Mouse (Mus musculus) MEL (cell line): ENCODE data around the gene Arl8a. TPM values are rescaled to one million over a fixed set of nuclear protein-coding genes. Genes with fewer than 3 reads are reported as not detected.
A peak's percentile ranks its signal among the peaks of the same experiment; 100 is the strongest.

ENCODE experiments used
- DNase-seq: peaks from one replicate; pipeline ENCODE4 v3.0.0; 2011; ENCODE audit warnings: low read depth, low spot score
- H3K27ac ChIP-seq: 2 replicates; pipeline ENCODE4 v1.5.1; 2012; ENCODE audit warnings: low read depth, mild to moderate bottlenecking, control low read depth, low read length, moderate library complexity; ENCODE audit not compliant: control insufficient read depth
- H3K27me3 ChIP-seq, 2 experiments: fragments of 150-350 bp in 1 of 2; sonication (generic) in 1 of 2; 2 replicates each; pipeline ENCODE4 v1.6.1; 2012; ENCODE audit warnings: low read length in 2 of 2, mild to moderate bottlenecking in 2 of 2, improper control_type of control experiment in 1 of 2, moderate library complexity in 1 of 2; ENCODE audit not compliant: insufficient read depth in 2 of 2, control insufficient read depth in 1 of 2
- H3K36me3 ChIP-seq, 2 experiments: 2 replicates each; pipeline ENCODE4 v1.6.1; 2012 to 2014; ENCODE audit warnings: low read length in 2 of 2, improper control_type of control experiment in 1 of 2, inconsistent platforms in 1 of 2, mild to moderate bottlenecking in 1 of 2; ENCODE audit not compliant: insufficient read depth in 2 of 2, control insufficient read depth in 1 of 2
- H3K4me1 ChIP-seq, 2 experiments: fragments of 150-350 bp in 1 of 2; sonication (generic) in 1 of 2; 2 replicates each; pipeline ENCODE4 v1.6.1; 2012; ENCODE audit warnings: low read length in 2 of 2, improper control_type of control experiment in 1 of 2, mild to moderate bottlenecking in 1 of 2; ENCODE audit not compliant: insufficient read depth in 2 of 2, control insufficient read depth in 1 of 2
- H3K4me3 ChIP-seq, 2 experiments: fragments of 150-350 bp in 1 of 2; sonication (generic) in 1 of 2; 2 replicates each; pipeline ENCODE4 v1.5.1; 2012; ENCODE audit warnings: low read depth in 2 of 2, low read length in 2 of 2, mild to moderate bottlenecking in 2 of 2, moderate library complexity in 2 of 2, control low read depth in 1 of 2, improper control_type of control experiment in 1 of 2; ENCODE audit not compliant: control insufficient read depth in 1 of 2, insufficient read depth in 1 of 2
- H3K79me2 ChIP-seq: 2 replicates; pipeline ENCODE4 v1.6.1; 2012; ENCODE audit warnings: mild to moderate bottlenecking, low read length, moderate library complexity; ENCODE audit not compliant: control insufficient read depth, poor library complexity, insufficient read depth
- H3K9ac ChIP-seq: 2 replicates; pipeline ENCODE4 v1.6.1; 2012; ENCODE audit warnings: low read depth, mild to moderate bottlenecking, control low read depth, low read length, moderate library complexity; ENCODE audit not compliant: control insufficient read depth, poor library complexity, severe bottlenecking
- H3K9me3 ChIP-seq: fragments of 150-350 bp; sonication (generic); replicated peaks from 2 replicates; pipeline ENCODE4 v1.6.1; 2012; ENCODE audit warnings: mild to moderate bottlenecking, low read length, improper control_type of control experiment, moderate library complexity; ENCODE audit not compliant: insufficient read depth
- CHD1 ChIP-seq: IDR thresholded peaks from 2 replicates; pipeline ENCODE4 v1.6.1; 2012; ENCODE audit warnings: low read depth, mild to moderate bottlenecking, inconsistent platforms, low read length, improper control_type of control experiment
- CTCF ChIP-seq, 3 experiments: IDR thresholded peaks in 2 of 3; conservative IDR thresholded peaks in 1 of 3; 2 replicates each; pipeline ENCODE4 v1.5.1; 2011 to 2012; ENCODE audit warnings: low read length in 3 of 3, low read depth in 2 of 3, mild to moderate bottlenecking in 2 of 3, improper control_type of control experiment in 1 of 3, inconsistent platforms in 1 of 3, mixed read lengths in 1 of 3, moderate library complexity in 1 of 3; ENCODE audit not compliant: control insufficient read depth in 1 of 3, insufficient read depth in 1 of 3, poor library complexity in 1 of 3, severe bottlenecking in 1 of 3
- E2F4 ChIP-seq: IDR thresholded peaks from 2 replicates; pipeline ENCODE4 v1.6.1; 2011; ENCODE audit warnings: low read depth, low read length, improper control_type of control experiment, borderline replicate concordance
- ELF1 ChIP-seq: IDR thresholded peaks from 2 replicates; pipeline ENCODE4 v1.6.1; 2014; ENCODE audit warnings: low read depth, mild to moderate bottlenecking, inconsistent platforms, low read length, improper control_type of control experiment, moderate library complexity
- EP300 ChIP-seq, 2 experiments: IDR thresholded peaks; 2 replicates each; pipeline ENCODE4 v1.6.1; 2011; ENCODE audit warnings: improper control_type of control experiment in 2 of 2, low read length in 2 of 2, low read depth in 1 of 2, mild to moderate bottlenecking in 1 of 2
- GABPA ChIP-seq: IDR thresholded peaks from 2 replicates; pipeline ENCODE4 v1.6.1; 2012; ENCODE audit warnings: low read depth, mild to moderate bottlenecking, inconsistent platforms, low read length, improper control_type of control experiment, moderate library complexity
- GATA1 ChIP-seq: IDR thresholded peaks from 2 replicates; pipeline ENCODE4 v1.6.1; 2011; ENCODE audit warnings: low read depth, low read length, improper control_type of control experiment
- HCFC1 ChIP-seq: IDR thresholded peaks from 2 replicates; pipeline ENCODE4 v1.6.1; 2012; ENCODE audit warnings: low read depth, mild to moderate bottlenecking, inconsistent platforms, low read length, improper control_type of control experiment, moderate library complexity
- MAFK ChIP-seq: IDR thresholded peaks from 2 replicates; pipeline ENCODE4 v1.6.1; 2011; ENCODE audit warnings: low read depth, mild to moderate bottlenecking, low read length, improper control_type of control experiment, borderline replicate concordance
- MAX ChIP-seq: IDR thresholded peaks from 2 replicates; pipeline ENCODE4 v1.6.1; 2011; ENCODE audit warnings: low read length, improper control_type of control experiment
- MAZ ChIP-seq: IDR thresholded peaks from 2 replicates; pipeline ENCODE4 v1.6.1; 2012; ENCODE audit warnings: low read depth, mild to moderate bottlenecking, inconsistent platforms, low read length, improper control_type of control experiment
- MEF2A ChIP-seq: IDR thresholded peaks from 2 replicates; pipeline ENCODE4 v1.6.1; 2014; ENCODE audit warnings: low read depth, mild to moderate bottlenecking, inconsistent platforms, low read length, improper control_type of control experiment; ENCODE audit not compliant: poor library complexity, insufficient replicate concordance, severe bottlenecking; ENCODE audit errors: extremely low read depth
- MXI1 ChIP-seq: IDR thresholded peaks from 2 replicates; pipeline ENCODE4 v1.6.1; 2011; ENCODE audit warnings: mild to moderate bottlenecking, low read depth, low read length, improper control_type of control experiment
- MYB ChIP-seq: IDR thresholded peaks from 2 replicates; pipeline ENCODE4 v1.6.1; 2011; ENCODE audit warnings: mild to moderate bottlenecking, low read depth, low read length, improper control_type of control experiment
- MYC ChIP-seq: IDR thresholded peaks from 2 replicates; pipeline ENCODE4 v1.6.1; 2011; ENCODE audit warnings: low read depth, mild to moderate bottlenecking, low read length, improper control_type of control experiment, moderate library complexity
- NELFE ChIP-seq: IDR thresholded peaks from 2 replicates; pipeline ENCODE4 v1.6.1; 2011; ENCODE audit warnings: low read depth, low read length, improper control_type of control experiment
- POLR2A ChIP-seq, 2 experiments: IDR thresholded peaks; 2 replicates each; pipeline ENCODE4 v1.6.1; 2011 to 2012; ENCODE audit warnings: low read length in 2 of 2, mild to moderate bottlenecking in 2 of 2, control low read depth in 1 of 2, improper control_type of control experiment in 1 of 2, low read depth in 1 of 2, moderate library complexity in 1 of 2; ENCODE audit not compliant: control insufficient read depth in 1 of 2, insufficient read depth in 1 of 2, poor library complexity in 1 of 2
- POLR2AphosphoS5 ChIP-seq: IDR thresholded peaks from 2 replicates; pipeline ENCODE4 v1.6.1; 2012; ENCODE audit warnings: low read depth, borderline replicate concordance, mild to moderate bottlenecking, inconsistent platforms, low read length, moderate library complexity, mixed read lengths
- RAD21 ChIP-seq: IDR thresholded peaks from 2 replicates; pipeline ENCODE4 v1.6.1; 2011; ENCODE audit warnings: mild to moderate bottlenecking, low read depth, low read length, improper control_type of control experiment
- RCOR1 ChIP-seq: IDR thresholded peaks from 2 replicates; pipeline ENCODE4 v1.6.1; 2012; ENCODE audit warnings: low read depth, mild to moderate bottlenecking, inconsistent platforms, low read length, improper control_type of control experiment
- TAL1 ChIP-seq: IDR thresholded peaks from 2 replicates; pipeline ENCODE4 v1.6.1; 2012; ENCODE audit warnings: mild to moderate bottlenecking, inconsistent platforms, low read length, moderate library complexity, mixed read lengths
- TBP ChIP-seq: IDR thresholded peaks from 2 replicates; pipeline ENCODE4 v1.8.0; 2011; ENCODE audit warnings: low read depth, low read length, improper control_type of control experiment
- TCF12 ChIP-seq: IDR thresholded peaks from 2 replicates; pipeline ENCODE4 v1.6.1; 2014; ENCODE audit warnings: low read depth, mild to moderate bottlenecking, inconsistent platforms, low read length, improper control_type of control experiment, moderate library complexity
- UBTF ChIP-seq: IDR thresholded peaks from 2 replicates; pipeline ENCODE4 v1.6.1; 2012; ENCODE audit warnings: low read depth, mild to moderate bottlenecking, inconsistent platforms, low read length, improper control_type of control experiment, moderate library complexity, borderline replicate concordance; ENCODE audit not compliant: insufficient read depth
- USF2 ChIP-seq, 2 experiments: IDR thresholded peaks; 2 replicates each; pipeline ENCODE4 v1.6.1; 2011 to 2012; ENCODE audit warnings: improper control_type of control experiment in 2 of 2, low read length in 2 of 2, borderline replicate concordance in 1 of 2, inconsistent platforms in 1 of 2, low read depth in 1 of 2, mild to moderate bottlenecking in 1 of 2; ENCODE audit not compliant: insufficient read depth in 1 of 2
- ZMIZ1 ChIP-seq: IDR thresholded peaks from 2 replicates; pipeline ENCODE4 v1.6.1; 2012; ENCODE audit warnings: low read depth, mild to moderate bottlenecking, inconsistent platforms, low read length, improper control_type of control experiment, moderate library complexity
- ZNF384 ChIP-seq: IDR thresholded peaks from 2 replicates; pipeline ENCODE4 v1.6.1; 2012; ENCODE audit warnings: low read depth, mild to moderate bottlenecking, inconsistent platforms, low read length, improper control_type of control experiment
- polyA plus RNA-seq, 2 experiments: library from polyadenylated mRNA; stranded (reverse) in 1 of 2; unstranded in 1 of 2; fragments of >175 nt in 1 of 2; fragments of >200 nt in 1 of 2; gene quantifications; 2 replicates each; pipeline versions ENCODE4 v1.2.1 to v1.2.4; 2012; ENCODE audit warnings: low replicate concordance in 2 of 2, low read depth in 1 of 2; ENCODE audit not compliant: insufficient read length in 2 of 2, insufficient read depth in 1 of 2, missing spikeins in 1 of 2
- total RNA-seq: library from RNA; depleted of rRNA; stranded (reverse); fragments of 300-350 nt; gene quantifications from 2 replicates; pipeline ENCODE4 v1.2.3, GENCODE M21; 2012

Arl8a gene
- total and polyA plus RNA-seq, 3 experiments, result 8.0 to 47.7 TPM; not detected in 1

GRCm38 (mm10) chr1:135132893-135133369 is 13.7 kb upstream of the Arl8a start (continued):
- TF ChIP-seq RAD21 (no peak), UBTF (no peak), MAX (peak; percentile 32), MYB (peak; percentile 94), POLR2A (IDR thresholded peaks at IDR 0.05; ENCODE audit: control insufficient read depth in 1 of 2, insufficient read depth in 1 of 2, low read depth in 1 of 2, low read length in 2 of 2, poor library complexity in 1 of 2) (peak in 1 of 2 experiments; percentile 64; a peak in 2 of 4 replicates), MAFK (no peak), USF2 (IDR thresholded peaks at IDR 0.05; ENCODE audit: borderline replicate concordance in 1 of 2, insufficient read depth in 1 of 2, low read depth in 1 of 2, low read length in 2 of 2) (no peak), TCF12 (peak; percentile 33; the same call in 1 of the 2 replicates), ZNF384 (no peak), GABPA (no peak), RCOR1 (no peak), E2F4 (peak; percentile 94), MEF2A (no peak)

DNA sequence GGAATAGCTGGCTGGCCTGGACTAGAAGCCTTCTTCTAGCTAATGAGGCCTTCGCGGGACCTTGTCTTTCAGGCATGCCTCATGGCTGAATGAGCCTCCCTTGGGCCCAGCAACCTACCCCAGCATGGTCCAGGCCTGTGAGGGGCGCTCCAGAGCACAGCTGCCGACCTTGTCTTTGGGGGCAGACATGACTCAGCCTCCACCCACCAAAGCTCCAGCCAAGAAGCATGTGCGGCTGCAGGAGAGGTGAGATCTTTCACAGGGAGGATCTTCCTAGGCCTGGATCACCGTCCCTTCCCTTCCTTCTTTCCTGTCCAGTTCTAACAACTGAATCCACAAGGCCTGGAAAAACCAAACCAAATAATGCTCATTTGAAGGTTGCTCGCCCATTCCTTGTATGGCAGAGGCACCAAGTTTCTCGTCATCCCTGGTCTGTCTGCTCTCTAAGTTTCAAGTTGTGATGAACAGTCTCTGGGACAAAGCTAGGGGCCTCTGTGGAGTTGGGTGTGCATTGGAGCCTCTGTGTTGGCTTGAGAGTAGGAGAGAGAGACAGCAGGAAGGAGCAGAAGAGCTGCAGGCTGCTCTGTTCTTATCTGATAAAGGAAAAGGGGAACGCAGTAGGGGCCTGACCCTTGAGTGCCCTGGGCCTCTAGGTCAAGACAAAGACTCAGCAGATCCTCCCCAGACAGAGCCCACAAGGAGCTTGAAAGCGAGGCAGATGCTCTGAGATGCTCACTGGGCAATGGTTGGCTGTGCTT is 12.8 kb upstream of the Arl8a start:
- Histone ChIP-seq H3K36me3 (peaks cover 6 to 37% of the 10 kb centered on the region in 2 experiments), H3K9ac (peak overlapping the region; percentile 97), H3K4me1 (peaks cover 8 to 36% of the 10 kb centered on the region in 2 experiments), H3K79me2 (peaks cover 47% of the 10 kb centered on the region), H3K4me3 (peak overlapping the region; percentile 76 to 86), H3K27me3 (no peaks in the 10 kb centered on the region), H3K9me3 (no peaks in the 10 kb centered on the region), H3K27ac (peak overlapping the region; percentile 99)
- peak; percentile 46 to 64 (median 50); a peak in 5 of 6 replicates for TF ChIP-seq CTCF (IDR thresholded peaks at IDR 0.05 in 2 of 3, conservative IDR thresholded peaks at IDR 0.05 in 1 of 3; ENCODE audit: control insufficient read depth in 1 of 3, insufficient read depth in 1 of 3, low read depth in 2 of 3, low read length in 3 of 3, poor library complexity in 1 of 3, severe bottlenecking in 1 of 3)
- TF ChIP-seq UBTF, result 0 out of 2 replicates have a peak, but pooled peaks have one; percentile 54
- TF ChIP-seq USF2 (IDR thresholded peaks at IDR 0.05; ENCODE audit: borderline replicate concordance in 1 of 2, insufficient read depth in 1 of 2, low read depth in 1 of 2, low read length in 2 of 2), result no peak
- TF ChIP-seq HCFC1, result peak; percentile 36; the same call in 1 of the 2 replicates
- peak in 1 of 2 experiments; percentile 28; a peak in 2 of 4 replicates for TF ChIP-seq EP300 (IDR thresholded peaks at IDR 0.05; ENCODE audit: low read depth in 1 of 2, low read length in 2 of 2)
- TF ChIP-seq MAZ, result peak; percentile 45; the same call in 1 of the 2 replicates
- TF ChIP-seq MEF2A, result no peak
- TF ChIP-seq MAFK, result no peak
- peak; percentile 44 for TF ChIP-seq TAL1
- TF ChIP-seq MAX, result peak; percentile 83
- peak; percentile 78 for TF ChIP-seq MYC
- no peak for TF ChIP-seq POLR2AphosphoS5
- no peak for TF ChIP-seq MYB
- TF ChIP-seq CHD1, result peak; percentile 98
- peak; percentile 23; the same call in 1 of the 2 replicates for TF ChIP-seq TCF12
- TF ChIP-seq ZMIZ1, result 0 out of 2 replicates have a peak, but pooled peaks have one; percentile 11
- TF ChIP-seq TBP, result peak; percentile 35; the same call in 1 of the 2 replicates
- TF ChIP-seq ELF1, result no peak
- peak; percentile 41 for TF ChIP-seq NELFE
- peak; percentile 82 for TF ChIP-seq GATA1
- peak in 1 of 2 experiments; percentile 60; a peak in 2 of 4 replicates for TF ChIP-seq POLR2A (IDR thresholded peaks at IDR 0.05; ENCODE audit: control insufficient read depth in 1 of 2, insufficient read depth in 1 of 2, low read depth in 1 of 2, low read length in 2 of 2, poor library complexity in 1 of 2)
- TF ChIP-seq MXI1, result peak; percentile 82
- DNase-seq, result peak; percentile 82
